Mouse (Mus musculus) embryo, embryonic 10.5 days (tissue): ENCODE measurements at regions not wholly inside any gene's neighbourhood (a gene's known extent, or its start where the extent isn't known, plus 50 kb on each side); places are given as distances from the start of the nearest gene placed in this dataset.

Experiments
- DNase-seq: peaks from one replicate; pipeline ENCODE4 v3.0.0-alpha.2; 2015; ENCODE audit warnings: low spot score

- no peak for DNase-seq
Measured at GRCm38 (mm10) chr15:97127771-97128170, 72.0 kb upstream of the Slc38a4 start.

GRCm38 (mm10) chr15:97125836-97126822, 70.4 kb upstream of the Slc38a4 start:
- DNase-seq, result no peak

GRCm38 (mm10) chr15:97122263-97122662, 66.5 kb upstream of the Slc38a4 start:
- DNase-seq, result no peak

GRCm38 (mm10) chr15:97112452-97113200, 56.9 kb upstream of the Slc38a4 start:
- peak; percentile 35 for DNase-seq

GRCm38 (mm10) chr15:97111320-97112192, 55.8 kb upstream of the Slc38a4 start:
- peak; percentile 60 for DNase-seq

GRCm38 (mm10) chr15:97107779-97108178, 52.0 kb upstream of the Slc38a4 start:
- peak; percentile 63 for DNase-seq

- DNase-seq, result no peak
Measured at GRCm38 (mm10) chr15:97106556-97106955, 50.8 kb upstream of the Slc38a4 start.
